Mouse (Mus musculus): ENCODE measurements around the gene Galnt6. TPM values are rescaled to one million over a fixed set of nuclear protein-coding genes. Genes with fewer than 3 reads are reported as not detected.

Gene Galnt6
- polyA plus RNA-seq, 1 experiment from 2014 or later, result 0.09 TPM

GRCm38 (mm10) chr15:100654271-100654670, 74.9 kb downstream of the Galnt6 start:
- no peak overlapping the region for H3K9ac ChIP-seq (ENCODE audit: low read length)
- H3K4me3 ChIP-seq (ENCODE audit: low read depth, low read length), result no peak overlapping the region
- WGBS, result 85% methylated on average over 1 of the region's 1 CpGs
- H3K9me3 ChIP-seq (replicated peaks; ENCODE audit: control insufficient read depth, low read length), result no peaks in the 10 kb centered on the region
- no peaks in the 10 kb centered on the region for H3K27me3 ChIP-seq (replicated peaks; ENCODE audit: control insufficient read depth, insufficient read depth, low read length)
- H3K4me2 ChIP-seq (ENCODE audit: low read length), result no peak overlapping the region
- DNase-seq (ENCODE audit: low spot score) (no peak), ATAC-seq (no peak)
- H3K27ac ChIP-seq (ENCODE audit: low read depth, low read length), result no peak overlapping the region
- H3K36me3 ChIP-seq (ENCODE audit: control insufficient read depth, insufficient read depth, low read length), result no peaks in the 10 kb centered on the region
- H3K4me1 ChIP-seq (ENCODE audit: control insufficient read depth, insufficient read depth, low read length), result no peaks in the 10 kb centered on the region

- no peak overlapping the region for H3K4me3 ChIP-seq (ENCODE audit: low read depth, low read length)
- ATAC-seq (no peak), DNase-seq (ENCODE audit: low spot score) (no peak)
- H3K36me3 ChIP-seq (ENCODE audit: control insufficient read depth, insufficient read depth, low read length), result no peaks in the 10 kb centered on the region
- no peak overlapping the region for H3K4me2 ChIP-seq (ENCODE audit: low read length)
- no peaks in the 10 kb centered on the region for H3K27me3 ChIP-seq (replicated peaks; ENCODE audit: control insufficient read depth, insufficient read depth, low read length)
- H3K27ac ChIP-seq (ENCODE audit: low read depth, low read length), result no peak overlapping the region
- no peaks in the 10 kb centered on the region for H3K9me3 ChIP-seq (replicated peaks; ENCODE audit: control insufficient read depth, low read length)
- no peak overlapping the region for H3K9ac ChIP-seq (ENCODE audit: low read length)
- H3K4me1 ChIP-seq (ENCODE audit: control insufficient read depth, insufficient read depth, low read length), result no peaks in the 10 kb centered on the region
- WGBS, result 90% methylated on average over 9 of the region's 9 CpGs
These were observed 77.6 kb downstream of the Galnt6 start for GRCm38 (mm10) chr15:100651610-100652009.

DNA sequence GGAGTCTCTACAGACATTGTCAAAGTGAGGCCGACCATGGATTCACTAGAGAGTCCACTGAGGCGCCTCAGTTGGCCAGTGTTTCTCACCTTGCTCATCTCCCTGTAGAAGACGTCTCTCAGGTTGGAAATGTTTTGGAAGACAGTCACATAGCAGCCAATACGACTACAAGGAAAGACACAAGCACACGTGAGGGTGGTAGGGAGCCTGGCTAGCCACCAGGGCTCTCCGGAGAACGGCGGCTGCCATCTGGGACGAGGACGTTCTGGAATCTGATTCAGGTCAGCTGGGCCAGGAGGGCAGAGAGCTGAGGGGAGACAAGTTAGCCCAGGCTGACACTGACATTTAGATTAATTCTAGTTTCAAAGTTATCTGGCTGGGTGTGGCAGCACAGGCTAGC, 79.1 kb downstream of the Galnt6 start:
- no peak for ATAC-seq

DNA sequence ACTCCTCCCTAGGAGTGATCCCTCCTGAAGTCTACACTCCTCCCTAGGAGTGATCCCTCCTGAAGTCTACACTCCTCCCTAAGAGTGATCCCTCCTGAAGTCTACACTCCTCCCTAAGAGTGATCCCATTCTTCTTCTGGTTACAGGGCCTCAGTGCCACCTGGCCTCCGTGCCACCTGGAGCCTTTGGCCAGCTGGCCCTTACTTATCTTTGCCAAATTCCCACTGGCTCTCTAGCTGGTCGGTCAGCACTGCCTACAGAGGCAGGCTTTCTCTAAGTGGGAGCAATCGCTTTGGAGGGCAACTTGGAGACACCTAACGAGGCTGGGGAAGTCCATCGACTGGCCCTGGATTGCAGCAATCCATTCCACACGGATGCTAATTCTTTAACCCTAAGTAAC, 83.0 kb downstream of the Galnt6 start:
- H3K27ac ChIP-seq (ENCODE audit: low read depth, low read length), result no peak overlapping the region
- no peak for DNase-seq (ENCODE audit: low spot score)
- ATAC-seq, result no peak
- H3K9me3 ChIP-seq (replicated peaks; ENCODE audit: control insufficient read depth, low read length), result no peaks in the 10 kb centered on the region
- 75% methylated on average over 6 of the region's 6 CpGs for WGBS
- H3K27me3 ChIP-seq (replicated peaks; ENCODE audit: control insufficient read depth, insufficient read depth, low read length), result no peaks in the 10 kb centered on the region
- no peak overlapping the region for H3K4me2 ChIP-seq (ENCODE audit: low read length)
- H3K36me3 ChIP-seq (ENCODE audit: control insufficient read depth, insufficient read depth, low read length), result no peaks in the 10 kb centered on the region
- H3K4me1 ChIP-seq (ENCODE audit: control insufficient read depth, insufficient read depth, low read length), result no peaks in the 10 kb centered on the region
- H3K9ac ChIP-seq (ENCODE audit: low read length), result no peak overlapping the region
- H3K4me3 ChIP-seq (ENCODE audit: low read depth, low read length), result no peak overlapping the region

More for the DNA sequence above, 79.1 kb downstream of the Galnt6 start:
- Histone ChIP-seq H3K4me2 (ENCODE audit: low read length) (no peak overlapping the region), H3K36me3 (ENCODE audit: control insufficient read depth, insufficient read depth, low read length) (no peaks in the 10 kb centered on the region), H3K27ac (ENCODE audit: low read depth, low read length) (no peak overlapping the region), H3K9ac (ENCODE audit: low read length) (no peak overlapping the region), H3K4me1 (ENCODE audit: control insufficient read depth, insufficient read depth, low read length) (no peaks in the 10 kb centered on the region), H3K27me3 (replicated peaks; ENCODE audit: control insufficient read depth, insufficient read depth, low read length) (no peaks in the 10 kb centered on the region), H3K9me3 (replicated peaks; ENCODE audit: control insufficient read depth, low read length) (no peaks in the 10 kb centered on the region), H3K4me3 (ENCODE audit: low read depth, low read length) (no peak overlapping the region)
- 87% methylated on average over 10 of the region's 10 CpGs for WGBS
- DNase-seq (ENCODE audit: low spot score), result no peak

GRCm38 (mm10) chr15:100642451-100642850, 86.7 kb downstream of the Galnt6 start:
- Histone ChIP-seq H3K9me3 (replicated peaks; ENCODE audit: control insufficient read depth, low read length) (no peaks in the 10 kb centered on the region), H3K27ac (ENCODE audit: low read depth, low read length) (no peak overlapping the region), H3K36me3 (ENCODE audit: control insufficient read depth, insufficient read depth, low read length) (no peaks in the 10 kb centered on the region), H3K27me3 (replicated peaks; ENCODE audit: control insufficient read depth, insufficient read depth, low read length) (peaks cover 11% of the 10 kb centered on the region), H3K4me2 (ENCODE audit: low read length) (no peak overlapping the region), H3K9ac (ENCODE audit: low read length) (no peak overlapping the region), H3K4me3 (ENCODE audit: low read depth, low read length) (no peak overlapping the region), H3K4me1 (ENCODE audit: control insufficient read depth, insufficient read depth, low read length) (no peaks in the 10 kb centered on the region)
- DNase-seq (ENCODE audit: low spot score) (no peak), ATAC-seq (no peak)
- WGBS, result 88% methylated on average over 7 of the region's 7 CpGs

Small RNA genes within 50 kb of the gene (microRNA-seq; reads per million reads assigned to microRNA genes)
- not detected for gene Mir6961

Other genes starting within 250 kb of the Galnt6 start
- 37.1 and 42.8 TPM in 2 replicates for gene Csrnp2, start 233.9 kb downstream of the Galnt6 start, polyA plus RNA-seq (2014; fragmentation: Nextera tagmentation; extraction: Ambion mirVana)
- 22.1 and 23.6 TPM in 2 replicates for gene Tfcp2, start 177.4 kb downstream of the Galnt6 start, polyA plus RNA-seq (2014; fragmentation: Nextera tagmentation; extraction: Ambion mirVana)
- gene Pou6f1, start 129.4 kb downstream of the Galnt6 start, polyA plus RNA-seq (2014; fragmentation: Nextera tagmentation; extraction: Ambion mirVana), result 36.9 and 42.0 TPM in 2 replicates
- gene Dazap2, start 114.0 kb downstream of the Galnt6 start, polyA plus RNA-seq (2014; fragmentation: Nextera tagmentation; extraction: Ambion mirVana), result 210 and 254 TPM in 2 replicates
- gene Smagp, start 92.4 kb downstream of the Galnt6 start, polyA plus RNA-seq (2014; fragmentation: Nextera tagmentation; extraction: Ambion mirVana), result 1.6 and 2.5 TPM in 2 replicates
- 0.18 and 0.66 TPM in 2 replicates for gene Bin2, start 59.8 kb downstream of the Galnt6 start, polyA plus RNA-seq (2014; fragmentation: Nextera tagmentation; extraction: Ambion mirVana)
- 0.60 and 0.88 TPM in 2 replicates for gene Cela1, start 41.5 kb downstream of the Galnt6 start, polyA plus RNA-seq (2014; fragmentation: Nextera tagmentation; extraction: Ambion mirVana)
- gene Slc4a8, start 32.4 kb upstream of the Galnt6 start, polyA plus RNA-seq (2014; fragmentation: Nextera tagmentation; extraction: Ambion mirVana), result 11.2 and 17.8 TPM in 2 replicates
- gene Scn8a, start 140.5 kb upstream of the Galnt6 start, polyA plus RNA-seq (2014; fragmentation: Nextera tagmentation; extraction: Ambion mirVana), result 6.8 and 12.5 TPM in 2 replicates